Mouse (Mus musculus) adrenal gland, postnatal 25 days (tissue): Measurements from ENCODE around the gene Rasl11a. TPM values are rescaled to one million over a fixed set of nuclear protein-coding genes. Genes with fewer than 3 reads are reported as not detected.
A peak's percentile ranks its signal among the peaks of the same experiment; 100 is the strongest.

Experiments used
- DNase-seq: peaks from one replicate; pipeline ENCODE4 v3.0.0; 2021; ENCODE audit warnings: mixed read lengths
- total RNA-seq: library from RNA; stranded (reverse); gene quantifications from 2 replicates; pipeline ENCODE4 v1.2.3, GENCODE M21; 2021

Rasl11a gene
- total RNA-seq, 1 experiment from 2014 or later, result 5.6 TPM

DNA sequence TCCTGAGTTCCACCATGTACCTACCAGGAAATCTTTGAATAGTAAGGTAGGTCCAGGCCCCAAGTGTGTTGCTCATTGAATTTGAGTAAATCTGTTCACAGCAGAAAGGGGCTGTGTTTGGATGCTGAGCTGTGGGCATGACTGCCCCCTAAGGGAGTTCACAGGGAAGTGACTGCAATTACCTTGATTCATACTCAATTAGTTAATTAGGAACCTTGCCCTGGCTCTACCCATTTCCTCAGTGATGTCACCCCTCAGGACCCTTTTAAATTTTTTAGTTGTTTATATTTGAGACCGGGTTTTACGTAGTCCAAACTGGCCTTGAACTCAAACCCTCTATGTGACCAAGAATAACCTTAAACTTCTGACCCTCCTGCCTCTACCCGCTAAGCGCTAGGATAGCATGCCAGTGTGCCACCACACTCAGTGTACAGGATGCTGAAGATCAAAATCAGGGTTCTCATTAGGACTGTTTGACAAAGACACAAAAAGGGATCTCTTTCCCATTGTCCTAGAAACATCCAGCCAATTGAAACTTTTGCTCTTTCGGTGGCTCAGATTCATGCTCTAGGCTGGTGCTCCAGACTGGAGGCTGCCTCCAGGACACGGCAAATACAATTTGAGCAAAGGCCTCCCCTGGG is 450 bp upstream of the Rasl11a start:
- no peak for DNase-seq

DNA sequence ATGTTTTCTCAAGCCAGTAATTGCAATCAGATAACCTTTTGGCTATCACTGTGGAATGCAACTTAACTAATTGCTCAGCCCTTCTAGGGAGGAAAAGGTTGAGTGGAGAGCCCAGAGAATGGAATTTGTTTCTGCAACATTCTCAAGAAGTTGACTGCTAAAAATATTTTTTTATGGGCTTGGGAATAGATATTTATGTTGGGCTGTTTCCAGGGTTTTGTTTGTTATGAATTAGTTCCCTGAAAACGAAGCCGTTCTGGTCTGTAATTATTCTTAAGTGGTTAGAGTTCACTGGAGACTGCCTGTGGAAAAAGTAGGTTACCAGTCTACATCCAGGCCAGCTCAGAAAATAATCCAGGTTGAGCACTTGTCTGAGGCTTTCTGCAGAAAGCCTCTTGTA is 1.6 kb downstream of the Rasl11a start:
- no peak for DNase-seq

DNA sequence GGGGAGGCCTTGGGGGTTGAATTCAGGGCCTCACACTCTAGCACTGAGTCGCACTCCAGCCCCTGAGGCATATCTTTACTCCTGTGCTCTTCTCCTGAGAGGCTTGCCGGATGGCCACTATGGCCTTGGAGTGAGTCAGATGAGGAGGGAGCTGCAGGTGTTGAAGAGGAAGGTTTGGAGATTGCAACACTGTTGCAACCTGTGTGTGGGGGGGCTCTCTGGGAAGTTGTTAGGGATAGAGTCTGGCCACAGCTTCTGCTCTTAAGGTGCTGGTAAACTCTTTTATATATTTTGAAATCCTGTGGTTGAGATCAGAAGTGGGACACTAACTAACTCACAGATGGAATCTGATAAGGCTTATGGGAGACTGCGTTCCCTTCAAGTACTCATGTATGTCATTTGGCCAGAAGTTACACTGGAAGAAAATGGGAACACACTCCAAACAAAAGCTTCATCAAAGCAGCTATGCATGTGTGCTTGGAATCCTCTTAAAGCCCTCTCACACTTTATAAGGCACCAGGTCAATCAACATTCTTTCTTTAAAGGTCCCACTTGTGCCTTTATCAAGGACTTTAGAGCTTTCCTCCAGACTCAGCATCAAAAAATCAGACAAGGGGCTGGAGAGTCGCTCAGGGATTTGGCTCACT is 4.2 kb downstream of the Rasl11a start:
- DNase-seq, result no peak

- DNase-seq, result no peak
Measured at GRCm38 (mm10) chr5:146856106-146856505, 11.2 kb downstream of the Rasl11a start.

GRCm38 (mm10) chr5:146857620-146858019 is 12.7 kb downstream of the Rasl11a start:
- no peak for DNase-seq

DNA sequence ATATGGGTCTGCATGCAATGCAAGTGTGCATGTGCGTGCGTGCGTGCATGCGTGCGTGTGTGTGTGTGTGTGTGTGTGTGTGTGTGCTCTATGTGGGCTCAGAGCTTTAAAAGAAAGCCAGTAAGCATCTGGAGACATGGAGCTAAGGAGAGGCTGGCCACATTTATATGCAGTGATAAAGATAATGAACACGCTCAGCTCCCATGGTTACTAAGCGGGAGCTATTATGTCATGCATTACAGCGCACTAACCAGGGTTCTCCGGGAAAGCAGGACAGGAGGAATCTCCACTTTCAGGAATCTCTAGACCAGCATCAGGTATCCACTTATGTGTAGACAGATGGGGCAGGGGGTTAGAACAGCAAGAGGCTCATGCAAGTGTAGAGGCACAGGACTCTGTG is 13.9 kb downstream of the Rasl11a start:
- no peak for DNase-seq

DNA sequence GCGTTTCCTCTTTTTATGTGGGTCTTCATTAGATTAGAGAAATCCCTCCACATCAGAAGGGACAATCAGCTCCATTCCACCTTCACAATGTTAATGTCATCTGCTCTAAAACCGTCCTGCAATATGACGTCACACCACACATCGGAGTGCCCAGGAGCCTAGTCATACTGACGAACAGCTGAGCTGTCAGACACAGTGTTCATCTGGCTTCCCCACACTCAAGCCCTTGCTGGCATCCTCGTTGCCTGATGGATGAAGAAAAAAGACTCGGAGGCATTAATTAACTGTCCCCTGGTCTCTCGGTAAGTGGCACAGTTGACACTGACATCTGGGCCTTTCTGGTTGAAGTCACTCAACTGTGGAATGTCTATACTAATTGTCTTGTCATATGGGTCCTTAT is 14.4 kb downstream of the Rasl11a start:
- DNase-seq, result no peak

GRCm38 (mm10) chr5:146860222-146860998 is 15.5 kb downstream of the Rasl11a start:
- no peak for DNase-seq

GRCm38 (mm10) chr5:146861588-146861987 is 16.7 kb downstream of the Rasl11a start:
- no peak for DNase-seq

GRCm38 (mm10) chr5:146865511-146865910 is 20.6 kb downstream of the Rasl11a start:
- DNase-seq, result no peak

DNA sequence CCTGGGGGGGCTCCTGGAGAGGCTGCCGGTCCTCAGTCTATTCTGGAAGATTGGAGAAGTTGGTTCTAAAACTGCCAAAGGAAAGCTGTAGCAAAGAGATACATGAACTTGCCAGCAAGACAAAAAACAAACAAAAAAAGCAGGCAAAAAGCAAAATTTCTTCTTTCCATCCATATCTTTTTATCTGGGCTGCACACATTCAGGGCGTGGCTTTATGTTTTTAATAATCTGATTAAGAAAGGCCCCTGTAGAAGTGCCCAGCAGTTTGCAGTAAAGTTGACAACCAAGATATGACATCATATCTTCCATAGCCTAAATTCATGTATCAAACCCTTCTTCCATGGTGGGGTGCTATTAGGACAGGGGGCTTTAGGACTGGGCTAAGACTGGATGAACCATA is 21.4 kb downstream of the Rasl11a start:
- no peak for DNase-seq

DNA sequence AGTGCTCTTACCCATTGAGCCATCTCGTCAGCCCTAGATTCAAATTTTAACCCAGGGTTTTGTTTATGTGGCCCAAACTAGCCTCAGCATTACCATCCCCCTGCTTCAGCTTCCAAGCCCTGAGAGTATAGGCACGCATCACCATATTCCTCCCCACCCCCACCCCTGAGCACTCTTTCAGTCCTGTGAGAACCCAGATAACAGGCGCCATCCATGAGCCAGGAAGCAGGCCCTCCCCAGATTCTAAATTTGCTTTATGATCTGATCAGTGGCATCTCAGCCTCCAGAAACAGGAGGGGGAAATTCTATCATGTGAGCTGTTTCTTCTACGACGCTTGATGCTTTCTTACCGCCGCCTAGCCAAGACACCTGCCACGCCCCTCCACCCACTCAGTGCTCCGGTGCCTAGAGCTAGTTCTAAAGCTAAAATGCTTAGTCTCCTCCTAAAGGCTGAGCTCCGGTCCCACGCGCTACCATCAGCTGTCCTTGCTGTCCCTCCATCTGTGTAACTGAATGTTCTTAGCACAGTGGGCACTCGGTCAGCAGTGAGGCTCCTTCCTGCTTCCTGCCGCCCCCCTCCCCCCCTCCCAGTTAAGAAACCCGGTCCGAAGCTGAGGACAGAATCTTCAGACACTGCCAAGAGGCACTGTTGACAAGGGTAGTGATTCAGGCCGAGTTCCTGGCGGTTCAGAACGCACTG is 22.5 kb downstream of the Rasl11a start:
- DNase-seq, result peak; percentile 14

GRCm38 (mm10) chr5:146867946-146868314 is 23.1 kb downstream of the Rasl11a start:
- DNase-seq, result no peak

DNA sequence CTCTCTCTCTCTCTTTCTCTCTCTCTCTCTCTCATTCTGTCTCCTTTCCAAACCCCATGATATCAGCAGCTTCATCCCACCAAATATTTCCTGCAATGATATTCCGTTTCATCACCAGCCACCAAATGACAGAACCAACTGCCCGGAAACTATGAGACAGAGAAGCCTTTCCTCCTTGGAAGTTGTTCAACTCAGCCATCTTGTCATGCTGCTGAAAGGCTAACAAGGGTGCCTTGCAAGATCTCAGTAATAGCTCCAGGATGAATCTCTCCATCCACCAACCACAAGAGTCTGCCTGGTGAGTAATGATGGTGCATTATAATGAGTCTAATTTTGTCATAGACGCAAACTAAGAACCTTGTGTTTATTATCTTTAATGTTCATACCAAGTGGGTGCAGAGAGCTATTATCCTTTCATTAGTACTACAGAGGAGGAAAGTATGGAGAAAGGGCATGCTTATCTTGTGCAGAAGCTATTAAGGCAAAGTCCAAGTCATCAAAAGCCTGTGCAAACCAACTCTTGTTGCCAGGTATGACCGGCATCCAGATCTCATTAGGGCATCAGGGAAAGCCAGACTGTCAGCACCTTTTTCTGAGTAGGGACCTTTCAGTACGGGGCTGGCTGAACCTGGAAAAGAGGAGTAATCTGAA is 28.2 kb downstream of the Rasl11a start:
- DNase-seq, result no peak

GRCm38 (mm10) chr5:146876024-146876423 is 31.2 kb downstream of the Rasl11a start:
- DNase-seq, result no peak

- DNase-seq, result peak; percentile 12
Measured at GRCm38 (mm10) chr5:146877882-146878281, 33.0 kb downstream of the Rasl11a start.

GRCm38 (mm10) chr5:146882261-146882660 is 37.4 kb downstream of the Rasl11a start:
- DNase-seq, result no peak

GRCm38 (mm10) chr5:146883053-146883452 is 38.2 kb downstream of the Rasl11a start:
- no peak for DNase-seq

DNA sequence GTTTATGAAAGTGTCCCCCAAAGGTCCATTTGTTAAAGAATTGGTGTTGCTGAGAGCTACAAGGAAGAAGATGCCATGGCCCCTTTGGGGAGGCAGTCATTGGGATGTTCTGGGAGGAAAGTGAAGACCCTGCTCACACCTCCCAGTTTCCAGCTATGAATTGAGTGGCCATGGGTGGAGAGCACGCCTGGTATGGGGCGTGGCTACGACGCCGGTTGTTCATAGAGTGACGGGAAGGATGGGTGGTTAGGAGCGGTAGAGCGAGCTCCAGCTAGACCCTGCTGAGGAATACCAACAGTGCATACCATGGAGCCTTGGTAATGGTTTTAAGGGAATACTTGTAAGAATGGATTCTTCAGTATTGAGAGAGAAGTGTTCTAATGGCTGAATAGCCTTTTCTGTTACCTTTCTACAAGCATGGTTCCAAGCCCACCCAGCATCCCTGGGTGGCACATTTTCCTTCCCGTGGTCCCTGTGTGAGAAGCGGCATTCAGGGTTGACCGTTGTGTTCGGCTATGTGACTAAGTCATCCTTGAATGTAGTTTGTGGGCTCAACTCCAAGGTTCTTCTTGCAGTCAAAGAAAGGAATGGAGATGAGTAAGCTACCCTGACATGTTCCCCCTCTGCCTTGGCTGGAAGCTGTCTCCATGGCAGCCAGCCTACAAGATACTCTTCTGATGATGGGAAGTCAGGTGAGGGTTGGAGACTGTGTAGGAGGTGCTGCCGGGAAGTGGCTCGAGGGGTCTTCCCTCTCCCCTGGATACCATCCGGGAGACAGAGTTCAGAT is 38.8 kb downstream of the Rasl11a start:
- peak; percentile 9 for DNase-seq

DNA sequence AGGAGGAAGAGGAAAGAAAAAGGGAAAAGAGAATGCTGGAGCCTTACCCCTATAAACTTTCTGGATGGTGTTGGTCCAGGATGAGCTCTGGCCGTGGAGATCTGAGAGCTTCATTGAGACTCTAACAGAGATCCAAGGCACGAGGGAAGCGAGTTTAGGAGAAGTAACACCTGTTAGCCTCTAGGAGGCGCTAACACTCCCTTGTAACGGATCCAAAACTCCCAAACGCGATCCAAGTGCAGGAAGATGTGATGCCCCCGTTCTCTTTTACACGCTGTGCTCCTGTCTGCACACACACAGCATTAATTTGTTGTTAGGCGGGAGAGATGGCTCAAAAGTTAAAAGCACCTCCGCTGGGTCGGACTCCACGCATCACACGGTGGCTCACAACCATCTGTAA is 46.3 kb downstream of the Rasl11a start:
- no peak for DNase-seq

DNA sequence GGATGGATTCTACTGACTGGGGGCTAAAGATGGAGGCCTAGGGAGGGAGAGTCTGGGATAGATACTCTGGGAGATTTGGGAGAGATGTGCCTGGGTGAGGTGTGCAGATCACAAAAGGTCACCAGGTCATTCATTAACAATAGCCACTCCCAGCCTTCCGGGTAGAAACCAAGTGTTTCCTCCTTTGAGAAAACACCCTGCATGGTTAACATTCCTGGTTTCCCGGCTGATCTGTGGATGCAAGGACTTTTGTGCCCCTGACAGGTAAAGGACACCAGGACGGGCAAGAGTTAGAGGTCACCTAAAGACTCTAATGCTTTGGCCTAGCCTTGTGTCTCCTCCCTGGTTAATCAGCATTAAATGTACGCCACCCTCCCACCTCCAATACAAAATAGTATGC is 48.0 kb downstream of the Rasl11a start:
- no peak for DNase-seq
